Mouse (Mus musculus): ENCODE measurements around the gene Top2b.

Top2b gene

DNA sequence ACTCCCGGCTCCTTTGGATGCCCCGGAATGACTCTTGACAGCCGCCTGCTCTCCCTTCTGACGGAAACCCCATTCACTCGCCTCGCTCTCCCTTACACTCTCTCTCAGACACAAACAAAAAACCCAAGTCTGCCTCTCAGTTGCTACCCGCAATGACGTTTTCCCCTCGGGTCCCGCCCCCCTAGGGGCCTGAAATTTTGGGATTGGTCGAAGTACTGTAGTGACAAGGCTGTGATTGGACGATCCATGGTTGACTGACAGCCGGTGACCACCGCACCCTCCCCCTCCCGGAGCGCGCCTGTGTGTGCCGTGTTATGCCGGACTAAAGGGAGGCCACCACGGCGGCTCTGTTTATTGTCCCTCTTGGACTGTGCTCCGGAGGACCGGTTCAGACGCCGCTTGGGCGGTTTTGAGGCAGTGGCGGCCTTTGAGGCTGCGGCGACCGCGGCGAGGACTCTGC, at the start of gene Top2b:
Gene Top2b (plus strand): TSS at position 302 of the 460 bp plus-strand sequence.
- 0% methylated on average over 32 of the region's 32 CpGs for WGBS

DNA sequence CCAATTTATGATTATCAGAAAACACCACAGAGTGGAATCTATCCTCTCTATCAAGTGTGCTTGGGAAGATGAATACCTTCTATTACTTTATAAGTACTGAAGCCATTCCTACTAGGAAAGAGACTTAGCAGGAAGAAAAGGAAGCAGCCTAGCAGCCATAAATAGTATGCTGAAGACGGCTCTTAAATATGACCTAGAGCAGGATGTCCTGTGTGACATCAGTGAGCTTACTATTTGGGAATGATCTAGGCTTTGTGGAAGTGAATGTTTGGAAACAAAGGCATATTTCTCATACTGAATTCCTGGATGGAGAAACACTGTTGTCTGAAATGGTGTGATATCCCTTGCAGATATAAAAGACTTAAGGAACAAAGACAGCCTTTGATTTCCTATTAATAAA, 48.3 kb upstream of the Top2b start:
- 46% methylated on average over 1 of the region's 1 CpGs for WGBS

DNA sequence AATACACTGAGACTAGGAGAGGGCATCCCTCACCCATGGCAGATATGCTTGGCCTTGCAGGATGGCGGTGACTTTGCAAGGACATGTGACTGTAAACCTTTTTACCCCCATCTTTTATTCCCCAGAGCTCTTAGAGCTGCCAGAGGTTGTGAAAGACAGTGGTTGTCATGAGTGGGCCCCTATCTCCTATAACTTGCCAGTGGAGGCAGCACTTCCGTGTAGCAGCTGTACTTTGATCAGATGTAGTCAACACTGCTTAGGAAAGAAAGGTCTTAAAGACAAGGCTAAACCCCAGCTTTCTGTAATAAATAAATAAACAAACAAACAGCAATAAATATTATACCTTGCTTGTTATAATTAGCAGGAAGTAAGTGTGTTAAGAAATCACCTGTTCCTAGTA, 45.2 kb upstream of the Top2b start:
- 89% methylated on average over 2 of the region's 2 CpGs for WGBS

DNA sequence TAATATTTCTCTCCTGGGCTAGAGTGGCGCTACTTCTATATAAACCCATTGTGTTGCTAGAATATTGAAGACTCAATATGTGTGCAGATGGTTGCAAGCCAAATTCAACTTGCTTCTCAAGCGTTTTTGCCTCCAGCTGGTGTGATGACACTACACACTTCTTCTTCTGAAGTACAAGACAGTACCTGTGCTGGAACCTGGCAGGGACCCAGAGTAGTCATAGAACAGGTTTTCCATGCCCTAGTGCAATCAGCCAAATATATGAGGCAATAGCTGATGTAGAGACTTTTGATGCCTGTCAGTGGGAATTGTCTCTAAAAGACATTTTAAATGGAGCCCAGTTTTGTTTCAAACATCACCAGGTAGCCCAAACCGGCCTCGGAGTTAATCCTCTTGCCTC, 40.6 kb upstream of the Top2b start:
- WGBS, result 69% methylated on average over 4 of the region's 4 CpGs

DNA sequence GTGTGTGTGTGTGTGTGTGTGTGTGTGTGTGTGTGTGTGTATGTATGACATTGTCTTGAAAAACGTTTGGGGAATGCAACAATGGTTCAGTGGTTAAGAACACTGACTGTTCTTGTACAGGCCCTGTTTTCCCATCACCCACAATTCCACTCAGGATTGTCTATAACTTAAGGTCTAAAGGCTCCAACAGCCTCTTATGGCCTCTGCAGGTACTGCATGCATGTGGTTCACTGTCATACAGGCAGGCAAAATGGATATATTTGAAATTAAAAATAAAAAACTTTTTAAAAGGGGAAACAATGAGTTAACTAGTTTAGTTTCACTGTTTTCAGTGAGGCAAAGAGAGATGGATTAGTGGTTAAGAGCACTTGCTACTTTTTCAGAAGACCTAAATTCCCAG, 39.8 kb upstream of the Top2b start:
- WGBS, result 32% methylated on average over 1 of the region's 1 CpGs

DNA sequence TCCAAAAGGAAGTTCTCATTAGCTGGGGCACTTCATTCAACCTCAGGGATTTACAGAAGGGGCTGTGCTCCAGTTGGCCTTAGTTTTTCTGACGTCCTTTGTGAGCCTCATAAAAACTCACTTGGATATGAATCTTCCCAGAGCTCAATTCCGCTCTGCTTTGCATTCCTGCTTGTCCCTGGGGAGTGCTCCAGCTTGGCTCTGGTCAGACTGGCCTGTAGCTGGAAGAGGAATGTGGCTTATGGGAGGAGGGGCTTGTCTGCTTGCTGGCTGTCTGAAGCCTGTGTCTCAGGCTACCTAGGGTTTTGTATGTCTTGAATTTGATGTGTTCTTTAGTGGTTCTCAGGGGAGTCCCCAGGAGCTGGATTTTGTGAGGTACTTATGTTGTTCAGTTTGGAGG, 36.4 kb upstream of the Top2b start:
- WGBS, result 51% methylated on average over 2 of the region's 2 CpGs

DNA sequence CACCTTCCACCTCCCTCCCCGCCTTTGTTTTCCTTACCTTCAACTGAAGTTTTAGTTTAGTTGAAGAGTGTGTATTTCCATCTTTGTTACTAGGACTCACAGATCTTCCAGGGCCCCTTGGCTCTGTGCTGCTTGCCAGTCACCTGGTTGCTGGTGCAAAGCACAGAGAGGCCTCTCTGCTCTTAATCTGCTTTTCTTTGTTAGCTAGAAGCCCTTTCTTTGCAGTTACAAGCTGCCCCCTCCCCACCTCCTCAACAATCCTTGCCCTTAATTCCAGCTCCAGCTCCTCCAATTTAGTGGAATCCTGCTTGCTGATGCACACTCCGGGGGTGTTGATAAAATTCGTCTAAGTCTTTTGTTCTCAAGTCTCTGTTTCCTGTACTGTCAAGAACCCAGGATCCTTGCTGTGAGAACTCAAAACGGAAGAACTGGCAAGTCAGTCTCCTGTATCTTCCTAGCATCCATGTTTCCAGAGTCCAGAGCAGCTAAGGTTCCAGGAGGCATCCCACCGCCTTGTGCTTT, 36.0 kb upstream of the Top2b start:
- 43% methylated on average over 5 of the region's 5 CpGs for WGBS

DNA sequence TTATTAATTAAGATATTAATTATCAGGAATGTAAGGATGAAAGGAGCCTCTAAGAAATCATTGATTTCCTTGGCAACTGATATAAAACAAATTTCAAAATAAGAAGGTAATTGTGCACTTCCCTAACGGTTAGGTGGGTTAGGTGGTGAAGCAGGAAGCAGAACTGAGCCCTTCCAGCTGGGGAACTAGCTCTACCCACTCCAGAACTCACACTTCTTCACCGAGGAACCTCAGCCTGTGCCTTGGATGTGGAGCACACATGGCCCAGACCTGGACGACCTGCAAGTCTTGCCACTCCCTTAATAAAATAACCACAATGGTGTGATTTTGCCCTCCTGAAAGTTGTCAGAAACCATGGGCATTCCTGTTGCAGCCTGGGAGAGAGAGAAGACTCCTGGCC, 35.2 kb upstream of the Top2b start:
- WGBS, result 74% methylated on average over 3 of the region's 3 CpGs

DNA sequence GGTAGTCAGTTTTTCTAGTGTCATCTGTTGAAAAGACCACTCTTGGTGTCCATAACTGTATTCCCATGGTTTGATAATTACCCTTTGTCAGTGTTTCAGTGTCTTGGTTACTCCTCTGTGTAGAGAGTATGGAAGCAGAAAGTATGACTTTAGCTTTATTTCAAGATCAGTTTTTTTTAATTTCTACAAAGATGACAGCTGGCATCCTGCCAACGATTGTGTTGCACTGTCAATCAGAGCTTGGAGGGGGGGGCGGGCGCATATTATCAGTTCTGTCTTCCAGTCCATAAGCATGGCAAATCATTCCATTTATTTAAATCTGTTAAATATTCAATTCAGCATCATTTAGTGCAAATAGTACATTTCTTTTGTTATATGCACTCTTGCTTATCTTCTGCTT, 30.7 kb upstream of the Top2b start:
- WGBS, result 76% methylated on average over 3 of the region's 3 CpGs

DNA sequence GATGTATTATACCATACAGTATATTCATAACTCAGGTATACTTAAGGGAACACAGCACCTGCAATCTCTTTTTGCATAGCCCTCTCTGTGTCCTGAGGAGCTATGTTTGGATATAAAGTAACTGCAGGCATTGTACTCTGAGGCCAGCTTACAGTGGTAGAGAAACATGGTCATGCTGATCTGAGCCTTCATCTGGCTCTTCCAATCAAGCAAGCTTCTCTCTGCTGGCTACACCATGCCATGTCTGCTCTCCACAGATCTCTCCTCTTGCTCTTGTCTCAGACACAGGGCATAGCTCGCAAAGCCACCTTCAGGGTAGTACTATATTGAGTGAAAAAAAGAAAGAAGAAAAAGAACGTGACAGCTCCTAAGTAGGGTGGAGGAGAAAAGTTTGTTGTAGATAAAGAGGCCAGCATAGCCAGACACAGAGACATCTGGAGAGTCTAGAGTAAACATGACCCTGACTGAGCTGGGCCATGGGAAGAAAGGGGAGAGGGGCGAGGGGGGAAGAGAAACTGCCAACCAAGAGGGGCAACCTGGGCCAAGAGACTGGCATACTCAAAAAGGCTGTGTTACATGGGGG, 29.1 kb upstream of the Top2b start:
- 90% methylated on average over 3 of the region's 3 CpGs for WGBS

DNA sequence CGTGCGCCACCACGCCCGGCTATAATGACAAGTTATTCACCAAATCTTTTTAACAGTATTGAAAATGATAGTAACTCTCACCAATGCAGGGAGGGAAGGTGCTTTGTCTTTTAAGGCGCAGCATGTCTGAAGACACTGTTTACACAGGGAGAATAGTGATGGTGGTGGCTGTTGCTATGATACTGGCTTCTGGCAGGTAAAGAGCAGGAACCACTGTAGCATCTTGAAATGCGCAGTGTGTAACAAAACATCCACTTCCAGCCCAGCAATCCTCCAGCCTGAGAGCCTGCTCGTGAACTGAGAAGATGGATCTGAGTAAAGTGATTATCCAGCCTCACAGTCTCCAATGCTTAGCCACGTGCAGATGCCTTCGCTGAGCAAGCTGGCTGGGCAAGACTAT, 17.5 kb upstream of the Top2b start:
- 79% methylated on average over 9 of the region's 9 CpGs for WGBS

DNA sequence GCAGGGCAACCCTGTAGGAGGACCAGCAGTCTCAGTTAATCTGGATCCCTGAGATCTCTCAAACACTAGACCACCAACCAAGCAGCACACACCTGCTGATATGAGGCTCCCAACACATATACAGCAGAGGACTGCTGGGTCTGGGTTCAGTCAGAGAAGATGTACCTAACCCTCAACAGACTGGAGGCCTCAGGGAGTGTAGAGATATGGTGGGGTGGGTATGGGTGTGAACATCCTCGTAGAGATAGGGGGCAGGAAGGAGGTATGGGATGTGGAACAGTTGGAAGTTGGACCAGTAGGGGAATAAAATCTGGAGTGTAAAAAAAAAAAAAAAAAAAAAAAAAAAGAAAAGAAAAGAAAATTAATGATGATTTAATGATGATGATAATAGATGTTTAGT, 5.3 kb upstream of the Top2b start:
- WGBS, result 78% methylated on average over 1 of the region's 1 CpGs

DNA sequence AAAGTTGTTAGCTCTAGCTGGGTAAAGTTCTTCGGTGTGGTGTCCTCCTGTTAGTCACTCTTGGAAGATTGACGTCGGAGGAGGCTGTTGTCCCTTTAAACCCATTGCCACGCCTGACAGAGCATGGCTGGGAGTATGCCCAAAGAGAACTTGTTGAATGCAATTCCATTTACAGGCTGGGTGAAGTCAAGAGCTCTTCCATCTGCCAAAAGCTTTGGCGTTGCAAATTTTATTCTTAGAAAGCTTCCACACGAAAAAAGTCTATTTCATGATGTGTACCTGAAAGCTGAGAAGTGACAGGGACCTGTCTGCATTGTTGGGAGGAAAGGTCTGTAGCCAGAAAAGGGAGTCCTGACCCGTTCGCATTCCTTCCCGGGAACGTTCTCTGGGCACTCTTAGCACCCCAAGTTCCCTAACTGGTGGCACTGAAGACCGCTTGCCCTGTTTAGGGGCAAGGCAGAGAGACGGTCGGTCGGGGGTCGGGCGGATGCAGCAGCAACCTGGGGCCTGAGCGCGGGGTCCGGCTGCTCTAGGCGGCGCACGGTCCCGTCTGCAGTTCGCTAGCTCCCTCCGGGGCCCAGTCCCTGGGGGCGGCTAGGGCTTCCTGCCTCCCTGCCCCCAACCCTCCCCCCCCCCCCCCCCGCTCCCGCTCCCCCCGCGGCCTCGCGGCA, 683 bp upstream of the Top2b start:
- WGBS, result 2% methylated on average over 31 of the region's 32 CpGs

DNA sequence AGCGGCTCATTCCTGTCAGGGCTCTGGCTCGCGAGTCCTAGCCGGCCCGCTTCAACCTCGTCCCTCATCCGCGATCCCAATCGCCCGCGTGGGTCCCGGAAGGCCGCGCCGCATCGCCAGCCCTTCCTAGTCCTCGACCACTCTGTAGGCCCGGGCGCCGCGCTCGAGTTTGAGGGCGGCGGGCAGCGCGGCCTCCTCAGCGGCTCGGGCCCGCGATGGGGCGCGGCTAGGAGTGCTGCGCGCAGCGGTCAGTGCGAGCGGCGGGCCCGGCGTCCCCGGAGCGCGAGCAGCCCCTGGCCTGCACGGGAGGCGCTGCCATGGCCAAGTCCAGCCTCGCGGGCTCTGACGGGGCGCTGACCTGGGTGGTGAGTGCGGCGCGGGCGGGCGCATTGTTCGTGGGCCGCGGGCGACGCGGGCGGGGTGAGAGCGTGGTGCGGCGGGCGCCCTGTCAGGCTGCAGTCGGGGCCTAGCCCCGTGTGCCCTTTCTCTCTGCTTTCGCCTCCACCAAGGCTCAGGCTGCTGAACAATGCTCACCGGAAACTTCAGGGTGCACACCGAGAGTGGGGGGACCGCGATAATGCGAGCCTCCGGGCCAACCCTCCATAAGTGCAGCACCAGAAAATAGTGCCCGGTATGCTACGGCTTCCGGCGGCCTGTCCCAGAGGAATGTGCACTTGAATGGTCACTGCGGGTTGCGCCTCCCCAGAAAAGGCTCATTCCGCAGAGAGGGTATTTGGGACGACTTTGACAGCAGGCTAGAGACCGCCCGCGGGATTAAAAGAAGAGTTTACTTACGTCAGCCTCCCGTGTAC, 589 bp downstream of the Top2b start:
- 1% methylated on average over 85 of the region's 87 CpGs for WGBS

DNA sequence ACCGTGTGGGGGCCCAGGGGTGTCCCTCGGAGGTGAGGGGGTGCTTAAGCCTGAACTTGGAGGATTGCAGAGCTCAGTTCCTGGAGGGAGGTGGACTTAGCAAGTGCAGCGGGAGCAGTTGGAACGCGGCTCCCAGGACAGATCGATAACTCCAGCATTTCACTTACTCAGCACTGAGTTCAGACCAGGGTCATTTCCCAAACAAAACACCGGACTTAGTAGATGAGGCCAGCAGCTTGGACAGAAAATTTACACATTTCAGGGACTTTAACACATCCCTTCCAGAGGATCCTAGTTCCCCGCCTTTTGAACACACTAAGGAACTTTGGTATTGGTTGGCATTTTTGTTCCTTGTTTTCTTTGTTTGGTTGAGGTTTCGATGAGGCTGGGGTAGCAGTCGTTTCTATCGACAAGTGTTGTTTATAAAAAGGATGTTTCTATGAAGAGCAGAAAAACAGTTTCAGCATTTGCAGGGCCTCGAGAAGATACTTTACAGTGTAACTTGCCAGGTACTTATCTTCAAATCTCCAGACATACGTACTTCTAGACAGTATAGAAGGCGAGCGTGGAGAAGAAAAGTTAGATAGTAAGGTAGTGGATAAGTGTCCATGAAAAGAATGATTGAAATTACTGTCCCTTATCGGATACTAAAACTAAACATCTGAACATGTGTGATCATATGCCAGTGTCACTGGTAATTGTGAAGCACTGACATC, 1.4 kb downstream of the Top2b start:
- 4% methylated on average over 16 of the region's 16 CpGs for WGBS

DNA sequence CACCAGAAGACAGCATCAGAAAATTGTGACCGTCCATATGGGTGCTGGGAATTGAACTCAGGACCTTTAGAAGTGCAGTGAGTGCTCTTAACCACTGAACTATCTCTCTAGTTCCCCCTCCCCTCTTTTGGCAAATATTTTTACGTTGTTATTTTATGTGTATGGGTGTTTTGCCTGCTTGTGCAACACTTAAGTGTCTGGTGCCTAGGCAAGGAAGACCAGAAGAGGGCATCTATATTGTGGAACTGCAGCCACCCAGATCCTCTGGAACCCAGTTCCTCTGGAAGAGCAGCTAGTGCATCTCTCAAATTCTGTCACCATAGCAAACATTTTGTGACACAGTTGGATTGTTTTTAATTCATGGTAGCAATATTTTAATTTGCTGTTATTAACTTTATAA, 2.0 kb downstream of the Top2b start:
- WGBS, result 20% methylated on average over 2 of the region's 2 CpGs

DNA sequence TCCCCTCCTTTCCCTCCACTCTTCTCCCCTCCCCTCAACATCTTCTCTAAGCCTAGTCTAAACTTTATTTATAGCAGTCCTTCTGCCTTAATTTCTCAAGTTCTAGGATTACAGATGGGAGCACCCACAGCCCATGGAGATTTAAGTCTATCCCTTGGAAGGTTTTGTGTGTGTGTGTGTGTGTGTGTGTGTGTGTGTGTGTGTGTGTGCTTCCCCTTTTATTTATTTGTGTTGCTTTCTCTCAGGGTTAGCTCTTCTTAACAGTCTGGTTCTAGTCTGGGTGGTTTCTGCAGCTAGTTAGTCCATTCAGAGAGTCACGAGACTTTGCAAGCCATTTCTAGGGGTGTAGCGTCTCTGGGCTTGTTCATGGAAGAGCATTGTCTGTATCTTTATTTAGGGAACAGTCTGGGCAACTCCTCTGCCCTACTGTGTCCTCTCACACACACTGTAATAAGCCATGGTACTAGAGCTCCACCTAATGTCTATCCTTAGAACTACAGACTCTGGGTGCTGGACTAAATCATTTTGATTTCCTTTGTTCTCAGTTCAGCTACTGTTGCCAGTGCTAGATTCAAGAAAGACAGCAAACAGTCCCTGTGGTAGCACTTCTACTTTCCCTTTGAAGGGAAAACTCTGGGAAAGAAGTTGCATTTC, 15.1 kb downstream of the Top2b start:
- 2% methylated on average over 2 of the region's 2 CpGs for WGBS

DNA sequence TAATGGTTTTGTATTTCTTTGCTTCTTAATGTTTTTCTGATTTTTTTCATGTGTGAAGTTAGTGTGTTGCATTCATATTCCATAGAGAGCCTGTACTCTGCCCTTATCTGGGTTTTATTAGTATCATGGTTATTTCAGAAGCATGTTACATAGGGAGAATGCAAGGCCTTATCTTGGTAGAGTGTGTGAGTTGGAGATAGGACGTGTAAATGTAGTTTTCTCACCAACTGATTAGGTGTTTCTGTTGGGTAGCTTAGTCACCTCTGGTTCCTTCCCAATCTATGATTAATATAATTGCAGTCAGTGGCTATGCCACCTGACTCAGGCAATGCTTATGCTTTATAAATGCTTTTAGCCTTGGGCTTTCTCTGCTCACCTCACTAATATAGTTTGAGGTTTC, 19.8 kb downstream of the Top2b start:
- WGBS, result 77% methylated on average over 1 of the region's 1 CpGs

DNA sequence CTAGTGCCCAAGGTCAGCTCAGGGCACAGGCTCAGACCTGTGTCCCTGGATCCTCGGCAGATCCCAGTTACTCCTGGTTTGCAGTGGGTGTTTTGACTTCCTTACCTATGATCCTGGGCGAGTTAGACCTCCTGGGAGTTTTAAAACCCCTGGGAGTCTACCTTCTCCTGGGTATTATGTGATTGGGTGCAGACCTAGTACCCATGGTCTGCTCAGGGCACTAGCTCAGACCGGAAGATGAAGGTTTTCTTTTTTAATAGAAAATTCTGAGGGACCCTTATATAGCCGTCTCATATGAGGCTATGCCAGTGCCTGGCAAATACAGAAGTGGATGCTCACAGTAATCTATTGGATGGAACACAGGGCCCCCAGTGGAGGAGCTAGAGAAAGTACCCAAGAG, 40.2 kb downstream of the Top2b start:
- WGBS, result 90% methylated on average over 4 of the region's 4 CpGs

DNA sequence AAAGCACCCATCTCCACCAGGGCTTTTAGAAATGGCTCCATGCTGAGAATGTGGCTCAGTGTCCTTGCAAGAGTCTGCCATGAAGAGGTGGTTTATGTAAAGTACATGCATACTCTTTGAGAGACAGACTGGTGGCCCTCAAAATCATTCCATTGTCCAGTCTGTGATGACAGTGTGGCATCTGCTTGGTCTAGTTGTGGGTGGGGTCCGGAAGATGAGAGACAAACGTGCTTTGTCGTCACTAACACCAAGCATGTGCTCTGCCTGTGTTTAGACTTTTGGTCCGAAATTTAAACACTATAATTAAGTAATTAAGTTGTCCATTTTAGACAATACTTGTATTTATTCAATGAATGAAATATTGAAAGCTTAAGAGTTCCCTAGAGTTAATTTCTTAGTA, 49.2 kb downstream of the Top2b start:
- WGBS, result 64% methylated on average over 4 of the region's 4 CpGs

DNA sequence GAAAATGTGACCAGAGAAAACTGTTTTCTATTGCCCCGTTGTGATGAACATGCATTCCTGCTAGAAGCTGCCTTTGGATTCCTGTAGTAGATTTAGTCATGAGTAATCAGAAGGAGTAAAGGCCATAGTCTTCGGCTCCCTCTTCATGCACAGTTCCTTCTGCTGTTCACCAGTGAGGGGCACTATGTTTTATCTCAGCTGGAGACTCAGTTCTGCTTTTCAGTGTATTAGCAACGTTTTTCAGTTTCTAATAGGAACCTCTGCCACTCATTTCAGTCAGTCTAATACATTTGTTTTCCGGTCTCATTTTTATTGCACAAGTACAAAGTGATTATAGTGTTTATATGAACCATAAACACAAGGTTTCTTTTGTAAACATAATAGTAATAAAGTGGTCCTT, 62.6 kb downstream of the Top2b start:
- WGBS, result 67% methylated on average over 4 of the region's 4 CpGs

Data from cerebral cortex, adult 2 months (tissue).